ENCODE assay signal across 8 mouse cellular contexts in the genomic region with DNA sequence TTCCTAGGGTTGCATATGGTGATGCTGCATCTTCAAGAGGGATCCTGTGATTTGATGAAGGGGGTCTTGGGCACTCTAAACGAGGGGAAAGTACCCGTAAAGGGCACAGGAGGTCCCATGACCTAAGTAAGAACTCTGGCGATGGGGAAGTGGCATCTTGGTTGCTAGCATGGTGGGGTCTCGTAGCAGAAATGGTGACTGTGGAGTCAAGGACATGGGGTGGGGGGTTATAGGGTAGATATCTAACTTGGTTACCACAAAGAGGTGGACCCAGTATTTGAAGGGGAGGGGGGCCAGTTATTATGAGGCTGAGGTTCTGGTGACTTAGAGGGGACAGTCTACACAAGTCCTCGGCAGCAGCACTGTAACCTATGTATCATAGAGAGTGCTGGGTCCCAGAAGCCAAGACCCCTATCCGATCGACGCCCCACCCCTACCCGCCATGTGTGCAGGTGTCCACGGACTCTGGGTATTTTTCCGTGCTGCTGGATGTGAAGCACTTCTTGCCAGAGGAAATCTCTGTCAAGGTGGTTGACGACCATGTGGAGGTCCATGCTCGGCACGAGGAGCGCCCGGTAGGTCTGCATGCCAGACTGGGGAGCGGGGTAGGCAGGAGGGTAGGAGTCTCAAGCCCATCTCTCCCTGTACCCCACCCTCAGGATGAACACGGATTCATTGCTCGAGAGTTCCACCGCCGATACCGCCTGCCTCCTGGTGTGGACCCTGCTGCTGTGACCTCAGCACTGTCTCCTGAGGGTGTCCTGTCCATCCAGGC. TPM values are rescaled to one million over a fixed set of nuclear protein-coding genes. Genes with fewer than 3 reads are reported as not detected.
DNase-seq lines count a peak whose midpoint lies in the region; ATAC-seq and TF ChIP-seq lines count a peak whose summit lies in the region.

No protein-coding gene starts in this region.

- H3K4me3 ChIP-seq in cerebellum, adult 2 months (replicated peaks; ENCODE audit: insufficient read depth, low read depth, low read length) = no peak overlapping the region
- H3K4me3 ChIP-seq in heart, embryonic 15.5 days = peak overlapping the region; percentile 80
- H3K4me3 ChIP-seq in liver, embryonic 14.5 days (ENCODE audit: insufficient read depth in 1 of 2, low read depth in 2 of 2, low read length in 2 of 2) = peak overlapping the region in 1 of 2 experiments; percentile 83; a peak in 3 of 4 replicates

- WGBS in cerebellum, adult 2 months = 78% methylated on average over 22 of the region's 22 CpGs
- WGBS in heart, embryonic 15.5 days = 81% methylated on average over 22 of the region's 22 CpGs
- WGBS in liver, embryonic 14.5 days (ENCODE audit: insufficient replicate concordance) = 81% methylated on average over 22 of the region's 22 CpGs

- DNase-seq in cerebellum, adult 2 months = peak in 1 of 2 experiments; percentile 38
- no peak for DNase-seq in cerebellum, postnatal 36 days
- peak; percentile 29 for DNase-seq in 3134 (ENCODE audit: extremely low read depth, insufficient read length, low spot score)
- DNase-seq in liver, embryonic 14.5 days (ENCODE audit: low read depth in 3 of 3, low spot score in 3 of 3) = no peak
- DNase-seq in embryo, embryonic 9.5 days (ENCODE audit: extremely low spot score) = no peak
- DNase-seq in gastrocnemius, postnatal 25 days = no peak

- H3K9ac ChIP-seq in heart, embryonic 15.5 days = peak overlapping the region; percentile 78
- H3K9ac ChIP-seq in liver, embryonic 14.5 days (replicated peaks) = peak overlapping the region; percentile 96

- TF ChIP-seq CTCF in cerebellum, adult 2 months (IDR thresholded peaks at IDR 0.05; ENCODE audit: borderline replicate concordance, insufficient read depth, low read depth, low read length) = no peak
- no peak for TF ChIP-seq CTCF in liver, embryonic 14.5 days (IDR thresholded peaks at IDR 0.05; ENCODE audit: low read depth)

- peak overlapping the region; percentile 93 for H3K4me2 ChIP-seq in heart, embryonic 15.5 days
- peak overlapping the region; percentile 99 for H3K4me2 ChIP-seq in liver, embryonic 14.5 days (ENCODE audit: low read depth)

- peaks cover 3% of the 10 kb centered on the region for H3K4me1 ChIP-seq in cerebellum, adult 2 months (ENCODE audit: control insufficient read depth, insufficient read depth, low read length)
- H3K4me1 ChIP-seq in heart, embryonic 15.5 days (replicated peaks) = peaks cover 32% of the 10 kb centered on the region
- peaks cover 14% of the 10 kb centered on the region in 2 experiments for H3K4me1 ChIP-seq in liver, embryonic 14.5 days (replicated peaks; ENCODE audit: control insufficient read depth in 2 of 2, insufficient read depth in 2 of 2, low read length in 1 of 2)

- no peaks in the 10 kb centered on the region for H3K27me3 ChIP-seq in cerebellum, adult 2 months (ENCODE audit: control insufficient read depth, insufficient read depth, low read length)
- no peaks in the 10 kb centered on the region for H3K27me3 ChIP-seq in heart, embryonic 15.5 days
- no peaks in the 10 kb centered on the region for H3K27me3 ChIP-seq in liver, embryonic 14.5 days (ENCODE audit: control insufficient read depth, insufficient read depth, low read length)

- H3K36me3 ChIP-seq in heart, embryonic 15.5 days = peaks cover 29% of the 10 kb centered on the region
- H3K36me3 ChIP-seq in liver, embryonic 14.5 days (replicated peaks; ENCODE audit: control insufficient read depth, insufficient read depth, low read depth) = peaks cover 19% of the 10 kb centered on the region

- H3K9me3 ChIP-seq in heart, embryonic 15.5 days (replicated peaks) = no peaks in the 10 kb centered on the region
- no peaks in the 10 kb centered on the region for H3K9me3 ChIP-seq in liver, embryonic 14.5 days (ENCODE audit: control insufficient read depth, low read length)

- ATAC-seq in heart, embryonic 15.5 days (replicated peaks; ENCODE audit: insufficient number of reproducible peaks, insufficient read depth, low FRiP score, low read depth) = no peak
- ATAC-seq in liver, embryonic 14.5 days (ENCODE audit: insufficient read depth) = no peak
- no peak for ATAC-seq in frontal cortex, adult (ENCODE audit: low TSS enrichment)

- peak overlapping the region; percentile 26; the same call in 1 of the 2 replicates for H3K27ac ChIP-seq in cerebellum, adult 2 months (ENCODE audit: insufficient read depth, low read length)
- peak overlapping the region; percentile 99 for H3K27ac ChIP-seq in heart, embryonic 15.5 days
- no peak overlapping the region for H3K27ac ChIP-seq in liver, embryonic 14.5 days

- TF ChIP-seq EP300 in liver, embryonic 14.5 days (IDR thresholded peaks at IDR 0.05; ENCODE audit: low read depth) = no peak

- TF ChIP-seq POLR2A in cerebellum, adult 2 months (IDR thresholded peaks at IDR 0.05; ENCODE audit: borderline replicate concordance, insufficient read depth, low read length) = no peak

RNA-seq across cellular contexts. Expression of a gene that starts 1.9 kb away (rescaled TPM):
- polyA plus RNA-seq in cerebellum, adult 2 months (2012; rRNA removed) = 5.6 and 7.4 TPM in 2 replicates
- polyA plus RNA-seq in heart, embryonic 15.5 days (2015; fragmentation: Nextera tagmentation; extraction: Ambion mirVana) = 8.0 and 9.4 TPM in 2 replicates
- 6.5 and 6.8 TPM in 2 replicates for polyA plus RNA-seq in liver, embryonic 14.5 days (2012; rRNA removed)
- polyA plus RNA-seq in liver, embryonic 14.5 days (2014; fragmentation: Nextera tagmentation; extraction: Ambion mirVana) = 1.3 and 2.8 TPM in 2 replicates
- total RNA-seq in gastrocnemius, postnatal 25 days (2021) = 1 to 10 TPM; 3.0 to 6.4 TPM

RNA-seq across cellular contexts. Expression of a gene that starts 2.0 kb away (rescaled TPM):
- polyA plus RNA-seq in cerebellum, adult 2 months (2012; rRNA removed) = 23.8 and 24.3 TPM in 2 replicates
- 155 and 176 TPM in 2 replicates for polyA plus RNA-seq in heart, embryonic 15.5 days (2015; fragmentation: Nextera tagmentation; extraction: Ambion mirVana)
- polyA plus RNA-seq in liver, embryonic 14.5 days (2012; rRNA removed) = 4.2 and 5.5 TPM in 2 replicates
- 3.0 and 3.6 TPM in 2 replicates for polyA plus RNA-seq in liver, embryonic 14.5 days (2014; fragmentation: Nextera tagmentation; extraction: Ambion mirVana)
- total RNA-seq in gastrocnemius, postnatal 25 days (2021) = 1,000 to 10,000 TPM; 1,175 to 3,096 TPM

RNA-seq across cellular contexts. Expression of a gene that starts 5.6 kb away (rescaled TPM):
- polyA plus RNA-seq in cerebellum, adult 2 months (2012; rRNA removed) = 60.2 and 62.5 TPM in 2 replicates
- polyA plus RNA-seq in heart, embryonic 15.5 days (2015; fragmentation: Nextera tagmentation; extraction: Ambion mirVana) = 32.7 and 33.1 TPM in 2 replicates
- 15.3 and 17.6 TPM in 2 replicates for polyA plus RNA-seq in liver, embryonic 14.5 days (2012; rRNA removed)
- polyA plus RNA-seq in liver, embryonic 14.5 days (2014; fragmentation: Nextera tagmentation; extraction: Ambion mirVana) = 21.2 and 22.0 TPM in 2 replicates
- total RNA-seq in gastrocnemius, postnatal 25 days (2021) = 10 to 100 TPM in 1 of 2 experiments, 1 to 10 TPM in 1; 8.4 to 10.3 TPM

RNA-seq across cellular contexts. Expression of a gene that starts 9.1 kb away (rescaled TPM):
- 109 and 117 TPM in 2 replicates for polyA plus RNA-seq in cerebellum, adult 2 months (2012; rRNA removed)
- 90.0 and 97.8 TPM in 2 replicates for polyA plus RNA-seq in heart, embryonic 15.5 days (2015; fragmentation: Nextera tagmentation; extraction: Ambion mirVana)
- polyA plus RNA-seq in liver, embryonic 14.5 days (2012; rRNA removed) = 19.5 and 28.1 TPM in 2 replicates
- 40.7 and 44.0 TPM in 2 replicates for polyA plus RNA-seq in liver, embryonic 14.5 days (2014; fragmentation: Nextera tagmentation; extraction: Ambion mirVana)
- total RNA-seq in gastrocnemius, postnatal 25 days (2021) = 10 to 100 TPM; 54.1 to 55.6 TPM

RNA-seq across cellular contexts. Expression of a gene that starts 9.1 kb away (rescaled TPM):
- 11.9 and 12.3 TPM in 2 replicates for polyA plus RNA-seq in cerebellum, adult 2 months (2012; rRNA removed)
- polyA plus RNA-seq in heart, embryonic 15.5 days (2015; fragmentation: Nextera tagmentation; extraction: Ambion mirVana) = 8.4 and 10.8 TPM in 2 replicates
- polyA plus RNA-seq in liver, embryonic 14.5 days (2012; rRNA removed) = 1.2 and 1.4 TPM in 2 replicates
- 0.71 and 0.99 TPM in 2 replicates for polyA plus RNA-seq in liver, embryonic 14.5 days (2014; fragmentation: Nextera tagmentation; extraction: Ambion mirVana)
- total RNA-seq in gastrocnemius, postnatal 25 days (2021) = 1 to 10 TPM; 1.6 to 2.2 TPM
